17 mouse cellular contexts compared by ENCODE assay signal in the genomic region with DNA sequence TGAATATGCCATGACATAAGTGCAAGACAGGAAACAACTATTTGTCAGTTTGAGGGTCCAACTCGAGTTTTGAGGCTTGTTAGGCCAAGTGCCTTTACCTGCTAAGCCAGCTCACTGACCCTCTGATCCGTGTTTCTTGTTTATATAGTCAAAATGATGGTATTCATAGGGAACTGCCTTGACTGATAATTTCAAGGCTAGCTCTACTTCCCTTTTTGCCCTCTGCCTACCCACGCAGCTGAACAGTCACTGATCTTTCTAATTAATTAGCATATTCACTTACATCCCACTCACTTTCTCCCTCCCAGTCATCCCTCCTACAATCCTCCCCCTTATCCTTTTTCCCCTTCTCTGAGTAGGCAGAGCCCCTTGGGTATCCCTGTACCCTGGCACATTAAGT.
"Had no signal": no experiment of that assay in that cellular context is flagged by ENCODE, and none has a peak within 500 bp of the region (broad histone marks: within the 10 kb centered on the region; RNA-seq: fewer than 3 reads in every experiment).

No protein-coding gene starts in this region.

- H3K9ac ChIP-seq: liver, embryonic 13.5 days; lung, embryonic 14.5 days; stomach, embryonic 15.5 days had no signal

- H3K36me3 ChIP-seq: liver, embryonic 13.5 days; stomach, embryonic 15.5 days had no signal

- H3K4me3 ChIP-seq: layer of hippocampus, adult 2 months; left cerebral cortex, adult 2 months; liver, embryonic 13.5 days; stomach, embryonic 15.5 days had no signal

- H3K4me1 ChIP-seq: stomach, embryonic 15.5 days had no signal

- H3K27me3 ChIP-seq: liver, embryonic 13.5 days; stomach, embryonic 15.5 days had no signal

- H3K27ac ChIP-seq: layer of hippocampus, adult 2 months; left cerebral cortex, adult 2 months; liver, embryonic 13.5 days; macrophage; stomach, embryonic 15.5 days had no signal

- ATAC-seq: lung, postnatal 0 days had no signal

- H3K4me2 ChIP-seq: liver, embryonic 13.5 days; lung, embryonic 14.5 days; midbrain, embryonic 11.5 days; stomach, embryonic 15.5 days had no signal

- DNase-seq: kidney, adult 9 months; kidney, postnatal 14 days; kidney, postnatal 4 days; layer of hippocampus, adult 9-11 months; liver, embryonic 13.5 days; lung, embryonic 14.5 days; midbrain, embryonic 14.5 days; right cerebral cortex, adult 18-20 months; right cerebral cortex, postnatal 14 days; right cerebral cortex, postnatal 4 days; thymus, postnatal 25 days had no signal

- H3K9me3 ChIP-seq: liver, embryonic 13.5 days; stomach, embryonic 15.5 days had no signal
